Mouse (Mus musculus): ENCODE measurements around the gene Ceacam10.
"Not testable (repeated sequence)": the region's sequence is repeated elsewhere in the genome, so short reads cannot be mapped to it uniquely, and the experiment has no call there.

The Ceacam10 gene

GRCm38 (mm10) chr7:24776918-24777317 lies at the start of gene Ceacam10:
Ceacam10 (plus strand) TSS chr7:24777206.
- DNase-seq (ENCODE audit: extremely low spot score, low spot score): not testable (repeated sequence)

DNA sequence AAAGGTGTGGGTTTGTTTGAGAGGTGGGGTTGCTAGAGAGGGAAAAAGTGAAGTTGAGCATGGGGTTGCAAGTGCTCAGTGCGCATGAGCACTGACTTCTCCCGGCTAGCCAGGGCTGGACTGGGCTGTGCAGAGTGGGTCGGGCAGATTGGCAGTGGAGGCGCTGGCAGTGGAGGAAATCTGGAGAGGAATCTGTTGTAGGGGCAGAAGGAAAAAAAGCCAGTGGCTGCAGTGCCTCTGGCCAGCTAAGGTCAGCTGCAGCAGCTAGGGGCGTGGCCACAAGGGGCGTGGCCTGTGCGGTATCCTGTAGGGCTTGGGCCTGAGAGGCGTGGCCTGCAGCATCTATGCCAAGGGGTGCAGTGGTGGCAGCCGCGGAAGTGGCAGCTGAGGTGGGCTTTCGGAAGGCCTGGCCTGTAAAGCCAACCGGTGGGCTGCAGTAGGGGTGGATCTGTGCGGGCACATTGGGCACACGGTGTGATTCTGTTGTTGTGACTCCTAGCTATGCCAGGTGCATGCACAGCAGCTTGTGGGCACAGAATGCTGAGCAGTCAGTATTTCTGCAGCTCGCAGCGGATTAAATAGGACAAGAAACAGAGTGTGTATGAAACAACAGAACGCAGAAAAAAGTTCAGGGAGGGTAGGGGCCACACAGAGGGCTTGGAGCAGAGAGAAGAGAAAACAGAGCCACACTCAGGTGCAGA lies 40.9 kb upstream of the Ceacam10 start:
- DNase-seq (ENCODE audit: extremely low spot score, low spot score): peak; percentile 47

- DNase-seq (ENCODE audit: extremely low spot score, low spot score): no peak
Observed at GRCm38 (mm10) chr7:24750695-24751094, 26.3 kb upstream of the Ceacam10 start.

GRCm38 (mm10) chr7:24751610-24752009 lies 25.4 kb upstream of the Ceacam10 start:
- DNase-seq (ENCODE audit: extremely low spot score, low spot score): no peak

DNA sequence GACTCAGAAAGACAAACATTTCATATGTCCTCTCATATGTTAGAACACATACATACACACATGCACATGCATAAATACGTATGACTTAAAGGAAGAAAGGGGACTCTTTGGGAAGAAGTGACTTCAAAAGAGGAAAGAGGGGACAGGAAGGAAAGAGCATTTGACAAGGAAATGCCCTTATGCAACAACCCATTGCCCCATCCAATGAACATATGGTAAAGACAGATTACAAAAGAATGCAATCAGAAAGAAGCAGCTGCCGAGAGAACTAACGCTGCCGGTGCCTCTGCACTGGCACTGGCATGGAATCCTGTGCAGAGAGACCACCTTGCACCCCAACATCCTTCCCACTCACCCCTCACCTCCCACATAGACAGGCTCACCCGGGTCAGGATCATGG lies 23.5 kb upstream of the Ceacam10 start:
- DNase-seq (ENCODE audit: extremely low spot score, low spot score): no peak

DNA sequence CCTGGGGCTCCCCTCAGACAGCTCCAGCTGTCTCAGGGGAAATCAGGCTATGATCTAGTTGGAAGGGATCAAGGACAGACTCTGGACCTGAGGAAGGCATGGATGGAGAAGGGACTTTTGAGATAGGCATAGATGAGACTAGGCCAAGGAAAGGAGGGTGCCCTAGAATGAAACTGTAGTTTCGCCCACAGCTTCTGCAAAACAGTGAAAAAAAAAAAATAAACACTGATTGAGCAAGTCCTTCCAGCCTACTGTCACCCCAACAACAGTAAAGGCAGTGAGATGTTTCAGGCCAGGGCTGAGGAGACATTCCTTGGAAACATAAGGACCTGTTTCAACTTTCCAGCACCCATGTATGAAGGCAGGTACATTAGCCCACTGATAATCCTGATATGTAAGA lies 18.5 kb upstream of the Ceacam10 start:
- no peak for DNase-seq (ENCODE audit: extremely low spot score, low spot score)

GRCm38 (mm10) chr7:24760211-24760610 lies 16.8 kb upstream of the Ceacam10 start, which contains the start of gene Cd177:
Cd177 (minus strand) TSS chr7:24760311.
- no peak for DNase-seq (ENCODE audit: extremely low spot score, low spot score)

DNA sequence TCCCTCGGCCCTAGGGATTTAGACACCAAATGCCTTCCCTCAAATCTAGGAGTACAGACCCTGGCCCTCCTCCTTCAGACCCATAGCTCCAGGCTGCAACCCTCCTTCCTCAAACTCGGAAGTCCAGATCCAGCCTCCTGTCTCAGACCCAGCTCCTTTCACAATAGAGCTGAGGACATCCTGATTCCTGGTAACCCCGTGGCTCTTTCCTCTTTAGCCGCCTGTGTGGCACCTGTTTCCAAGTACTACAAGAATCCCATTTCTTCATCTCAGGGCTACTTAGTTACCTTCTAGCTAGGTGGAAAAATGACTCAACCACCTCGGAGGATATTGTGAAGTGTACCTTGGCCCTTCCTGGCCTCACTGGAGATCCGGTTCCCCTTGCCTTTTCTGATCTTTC lies 15.8 kb upstream of the Ceacam10 start:
- no peak for DNase-seq (ENCODE audit: extremely low spot score, low spot score)

DNA sequence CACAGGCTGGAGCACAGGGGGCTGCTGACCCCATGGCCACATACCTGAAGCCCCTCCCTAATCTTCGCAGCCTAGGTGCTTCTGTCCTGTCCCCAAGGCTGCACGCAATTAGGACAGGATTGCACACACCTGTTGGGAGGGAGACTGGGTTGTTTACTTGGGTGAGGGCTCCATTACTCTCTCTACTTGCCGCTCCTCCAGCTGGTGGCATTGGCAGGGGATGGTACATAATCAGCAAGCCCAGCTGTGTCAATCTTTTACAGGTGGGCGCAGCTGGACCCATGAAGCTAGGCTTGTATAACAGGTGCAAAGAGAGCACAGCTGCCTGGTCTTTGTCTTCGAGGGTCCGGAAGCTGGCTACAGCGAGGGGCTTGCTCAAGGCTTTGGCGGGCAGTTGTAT lies 14.4 kb upstream of the Ceacam10 start:
- DNase-seq (ENCODE audit: extremely low spot score, low spot score): no peak

DNA sequence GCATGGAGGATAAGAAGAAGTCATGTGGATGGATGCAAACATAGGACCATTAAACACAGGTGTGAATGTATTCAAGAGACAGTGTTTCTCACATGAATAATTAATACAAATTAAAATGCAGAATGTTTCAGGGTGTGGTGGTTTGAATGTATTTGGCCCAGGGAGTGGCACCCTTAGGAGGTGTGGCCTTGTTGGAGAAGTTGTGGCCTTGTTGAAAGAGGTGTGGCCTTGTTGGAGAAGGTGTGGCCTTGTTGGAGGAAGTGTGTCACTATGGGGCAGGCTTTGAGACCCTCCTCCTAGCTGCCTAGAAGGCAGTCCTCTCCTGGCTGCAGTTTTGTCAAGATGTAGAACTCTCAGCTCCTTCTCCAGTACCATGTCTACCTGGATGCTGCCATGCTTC lies 5.6 kb upstream of the Ceacam10 start:
- DNase-seq (ENCODE audit: extremely low spot score, low spot score): no peak

- DNase-seq (ENCODE audit: extremely low spot score, low spot score): no peak
Observed at GRCm38 (mm10) chr7:24773942-24774535, 3.0 kb upstream of the Ceacam10 start.

DNA sequence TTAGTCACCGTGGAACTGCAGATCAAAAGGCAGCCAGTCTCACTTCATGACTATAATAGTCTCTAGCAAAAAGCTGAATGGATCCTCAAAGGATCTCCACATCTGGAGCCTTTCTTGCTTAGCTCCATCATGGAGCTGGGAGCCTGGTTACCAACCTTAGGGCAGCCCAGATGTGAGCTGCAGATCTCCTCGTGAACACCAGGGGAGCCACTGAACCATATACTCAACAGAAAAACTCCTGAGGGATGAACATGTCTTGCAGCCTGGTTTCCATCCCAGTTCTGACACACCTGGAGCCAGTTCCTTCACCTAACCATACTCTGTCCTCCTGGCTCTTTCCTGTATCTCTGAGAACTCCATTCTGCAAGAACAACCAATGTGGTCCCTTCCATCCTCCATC lies 861 bp upstream of the Ceacam10 start:
- no peak for DNase-seq (ENCODE audit: extremely low spot score, low spot score)

- no peak for DNase-seq (ENCODE audit: extremely low spot score, low spot score)
Observed at GRCm38 (mm10) chr7:24797918-24798317, 20.9 kb downstream of the Ceacam10 start.

GRCm38 (mm10) chr7:24802149-24802767 lies 25.3 kb downstream of the Ceacam10 start:
- no peak for DNase-seq (ENCODE audit: extremely low spot score, low spot score)

GRCm38 (mm10) chr7:24804826-24805225 lies 27.8 kb downstream of the Ceacam10 start:
- no peak for DNase-seq (ENCODE audit: extremely low spot score, low spot score)

DNA sequence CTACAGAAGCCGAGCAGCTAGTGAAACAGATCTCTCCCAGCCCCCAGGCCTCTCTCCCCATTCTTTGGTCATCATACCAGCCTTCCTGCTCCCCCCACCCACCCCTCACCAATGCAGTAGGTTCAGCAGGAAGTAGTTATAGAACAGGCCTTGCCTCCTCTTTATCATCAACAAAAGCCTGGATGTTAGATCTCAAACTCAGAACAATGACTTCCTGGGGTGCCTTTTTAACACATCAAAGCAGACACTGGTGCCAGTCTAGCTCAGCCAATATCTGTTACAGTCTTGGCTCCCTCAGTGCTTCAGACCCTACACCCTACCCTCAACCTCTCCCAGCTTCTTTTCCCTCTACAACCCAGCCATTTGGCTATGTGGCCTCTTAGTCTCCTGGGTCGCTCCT lies 32.0 kb downstream of the Ceacam10 start:
- no peak for DNase-seq (ENCODE audit: extremely low spot score, low spot score)

DNA sequence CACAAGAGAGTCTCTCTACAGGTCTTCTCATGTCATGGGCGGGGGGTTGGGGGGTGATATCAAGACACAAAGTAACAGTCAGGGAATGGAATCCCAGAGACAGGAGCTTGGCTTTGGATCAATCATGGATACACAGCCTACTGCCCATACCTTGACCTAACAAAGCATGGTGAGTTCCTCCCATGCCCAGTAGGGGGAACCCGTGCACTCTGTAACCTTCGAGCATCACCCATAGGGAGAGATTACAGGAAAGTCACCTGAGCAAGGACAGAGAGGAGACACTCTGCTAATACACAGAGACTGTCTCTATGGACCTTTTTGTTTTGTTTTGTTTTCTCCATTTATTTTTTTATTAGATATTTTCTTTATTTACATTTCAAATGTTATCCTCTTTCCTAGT lies 40.5 kb downstream of the Ceacam10 start:
- peak; percentile 73 for DNase-seq (ENCODE audit: extremely low spot score, low spot score)

DNA sequence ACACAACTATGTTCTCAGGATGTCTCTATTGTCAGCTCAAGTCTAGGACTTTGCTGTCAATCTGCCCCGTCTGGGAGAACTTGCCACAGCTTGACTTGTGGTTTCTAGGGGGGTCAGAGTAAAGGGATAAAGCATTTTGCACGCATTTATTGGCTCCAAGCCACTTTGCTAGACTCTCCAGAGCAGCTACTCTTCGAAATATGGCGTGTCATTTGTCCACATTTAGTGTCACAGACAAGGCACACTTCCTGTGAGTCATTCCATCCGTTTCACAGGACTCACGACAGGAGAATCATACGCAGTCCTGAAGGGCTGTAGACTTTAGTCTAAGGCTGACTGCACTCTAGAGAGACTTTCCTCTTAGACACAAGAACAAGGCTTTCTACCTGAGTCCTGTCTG lies 47.4 kb downstream of the Ceacam10 start:
- DNase-seq (ENCODE audit: extremely low spot score, low spot score): no peak

DNA sequence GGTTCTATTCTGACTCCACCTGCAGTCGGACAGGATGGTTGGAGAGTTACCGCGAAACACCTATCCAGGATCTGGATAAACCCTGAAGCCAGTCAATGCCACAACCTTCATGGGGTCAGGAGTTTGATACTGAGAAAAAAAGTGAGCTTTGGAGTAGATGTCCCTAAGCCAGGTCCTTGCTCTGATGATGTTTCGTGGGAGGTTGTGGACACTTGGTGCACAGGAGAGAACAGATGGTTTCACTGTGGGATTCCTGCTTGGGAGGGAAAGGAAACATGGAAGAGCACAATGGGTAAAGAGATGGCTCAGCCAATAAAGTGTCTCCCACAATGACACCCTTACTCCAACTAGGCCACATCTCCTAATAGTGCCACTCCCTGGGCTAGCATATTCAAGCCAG lies 50.2 kb downstream of the Ceacam10 start:
- DNase-seq (ENCODE audit: extremely low spot score, low spot score): no peak

All from neural tube, embryonic 10.5 days (tissue).